Mouse (Mus musculus): ENCODE results near the gene Sprtn.

Sprtn gene

DNA sequence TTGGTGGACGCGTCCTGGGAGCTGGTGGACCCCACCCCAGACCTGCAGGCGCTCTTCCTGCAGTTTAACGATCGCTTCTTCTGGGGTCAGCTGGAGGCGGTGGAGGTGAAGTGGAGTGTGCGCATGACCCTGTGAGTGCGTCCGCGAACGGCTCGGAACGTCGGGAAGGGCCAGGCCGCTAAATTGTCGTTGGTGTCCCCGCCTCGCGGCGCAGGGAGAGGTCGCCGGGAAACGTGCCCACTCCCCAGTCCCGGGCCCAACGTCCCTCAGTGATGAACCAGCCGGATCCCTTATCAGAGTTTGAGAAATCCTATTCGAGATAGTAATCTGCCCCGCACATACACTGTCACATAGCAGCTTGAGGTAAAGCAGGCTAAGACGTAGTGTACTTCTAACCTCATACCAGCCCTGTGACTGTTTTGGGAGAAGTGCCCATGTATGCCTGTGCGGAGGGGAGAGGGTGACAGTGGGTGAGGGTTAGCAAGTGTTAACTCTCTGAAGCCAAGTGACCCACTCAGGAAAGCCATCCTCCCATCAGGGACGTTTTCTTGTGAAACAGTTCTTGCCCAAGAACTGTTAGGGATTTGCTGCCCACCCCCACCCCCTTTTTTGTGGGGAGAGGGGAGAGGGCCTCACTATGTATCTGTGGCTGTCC lies 692 bp downstream of the Sprtn start:
- ATAC-seq (ENCODE audit: insufficient number of reproducible peaks, low FRiP score, low TSS enrichment), result no peak

DNA sequence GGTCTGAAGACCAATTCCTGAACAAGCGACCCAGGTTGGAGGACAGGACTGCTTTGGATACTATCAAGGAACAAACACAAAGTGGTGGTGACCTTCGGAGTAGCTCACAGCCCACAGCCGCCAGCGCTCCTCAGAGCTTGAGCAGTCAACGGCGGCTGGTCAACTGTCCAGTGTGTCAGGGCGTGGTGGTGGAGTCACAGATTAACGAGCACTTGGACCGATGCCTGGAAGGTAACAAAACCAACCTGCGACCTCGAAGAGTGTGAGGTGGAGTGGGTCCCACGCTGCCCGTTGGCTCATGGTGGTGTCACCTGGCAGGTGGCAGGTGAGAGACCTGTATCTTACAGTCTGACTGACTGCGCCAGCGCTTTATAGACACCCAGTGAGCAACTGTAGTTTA lies 5.5 kb downstream of the Sprtn start:
- no peak for ATAC-seq (ENCODE audit: insufficient number of reproducible peaks, low FRiP score, low TSS enrichment)

DNA sequence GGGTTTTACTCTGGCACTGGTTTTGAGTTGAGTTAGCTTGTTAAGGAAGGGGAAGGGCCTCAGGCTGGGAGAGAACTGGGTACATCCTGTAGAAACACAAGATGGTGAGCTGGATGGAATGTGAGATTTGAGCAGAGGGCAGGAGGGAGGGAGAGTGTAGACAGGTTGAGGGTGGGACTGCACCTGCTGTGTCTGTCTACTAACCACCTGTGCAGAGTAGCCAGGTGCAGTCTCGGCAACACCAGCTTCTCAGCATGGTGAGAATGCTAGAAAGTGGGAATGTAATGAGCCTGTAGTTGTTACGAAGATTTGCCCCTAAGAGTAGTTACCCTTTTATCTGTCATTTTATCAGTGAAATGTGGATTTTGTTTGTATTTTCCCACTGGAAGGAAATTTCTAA lies 7.8 kb downstream of the Sprtn start:
- ATAC-seq (ENCODE audit: insufficient number of reproducible peaks, low FRiP score, low TSS enrichment), result no peak

DNA sequence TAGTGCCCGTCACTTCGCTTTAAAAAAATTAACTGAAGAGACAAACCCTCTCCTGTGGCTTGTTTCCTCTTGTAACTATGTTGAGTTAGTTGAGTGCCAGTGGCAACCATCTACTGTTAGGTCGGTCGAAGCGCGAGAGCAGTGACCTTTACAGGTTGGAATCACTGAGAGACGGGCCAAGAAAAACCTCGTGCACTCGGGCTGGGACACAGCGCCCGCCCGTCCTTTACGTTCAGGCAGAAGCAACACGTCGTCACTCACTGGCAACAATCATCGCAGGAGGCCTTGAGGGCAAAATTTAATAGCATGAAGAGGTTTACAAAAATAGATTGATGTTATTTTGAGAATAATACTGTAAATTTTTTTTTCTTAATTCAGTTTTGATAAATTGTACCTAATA lies 12.2 kb downstream of the Sprtn start:
- no peak for ATAC-seq (ENCODE audit: insufficient number of reproducible peaks, low FRiP score, low TSS enrichment)

DNA sequence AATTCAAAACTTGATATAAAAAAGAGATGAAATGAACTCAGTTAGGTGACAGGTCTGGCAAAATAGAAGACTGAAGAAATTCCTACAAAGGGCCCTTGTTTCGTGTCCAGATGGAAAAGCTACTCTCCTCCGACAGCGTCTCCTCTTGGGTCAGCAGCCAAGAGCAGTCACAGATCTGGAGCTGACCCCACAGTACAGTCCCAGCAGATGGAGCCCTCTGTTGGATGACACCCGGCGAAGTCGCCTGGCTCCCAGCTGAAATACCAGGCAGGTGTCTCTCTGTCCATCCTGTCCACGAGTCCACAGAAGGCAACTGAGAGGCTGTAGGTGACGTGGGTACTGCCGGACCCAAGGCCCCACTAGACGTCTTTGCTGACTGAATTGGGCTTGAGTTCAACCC lies 12.7 kb downstream of the Sprtn start:
- ATAC-seq (ENCODE audit: insufficient number of reproducible peaks, low FRiP score, low TSS enrichment), result peak; percentile 86

DNA sequence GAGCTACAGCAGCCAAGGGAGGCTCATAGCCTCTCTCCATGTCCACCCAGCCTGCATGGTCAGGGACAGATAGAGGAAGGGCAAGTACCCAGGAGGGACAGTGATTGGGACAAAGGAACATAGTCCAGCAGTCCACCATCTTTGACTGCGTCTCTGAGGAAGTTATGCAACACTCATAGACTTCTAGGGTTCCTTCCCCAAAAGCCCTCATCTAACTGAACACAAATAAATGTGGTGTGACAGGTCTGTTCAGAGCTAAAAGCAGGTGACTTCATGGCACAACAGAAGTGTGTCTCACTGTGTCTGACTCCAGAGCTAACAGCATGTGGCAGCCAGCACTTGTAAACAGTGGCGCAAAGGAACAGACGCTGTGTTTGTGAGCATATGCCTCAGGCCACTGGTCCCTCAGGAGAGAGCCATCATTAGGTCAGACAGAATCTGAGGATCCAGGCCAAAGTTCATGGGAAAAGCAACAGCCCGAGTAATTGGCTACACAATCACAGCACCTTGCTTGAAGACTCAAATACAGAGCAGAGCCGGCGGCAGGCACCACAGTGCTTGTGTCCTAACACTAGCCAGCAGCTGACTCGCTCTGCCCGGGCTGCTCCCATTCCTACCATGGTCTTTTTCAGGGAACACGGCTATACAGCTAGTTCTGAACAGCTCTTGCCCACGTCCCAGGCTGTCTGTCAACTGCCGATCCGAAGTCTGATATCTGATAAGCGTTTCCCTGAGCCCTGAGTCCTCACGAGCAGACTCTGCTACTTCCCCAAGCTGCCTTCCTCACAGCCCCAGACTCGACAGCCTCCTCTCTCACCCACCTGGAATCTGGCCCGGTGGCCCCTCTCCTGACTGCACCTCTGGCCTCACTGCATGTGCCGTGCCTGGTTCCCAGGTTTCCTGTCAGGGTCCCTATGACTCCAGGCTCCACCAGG lies 14.5 kb downstream of the Sprtn start:
- no peak for ATAC-seq (ENCODE audit: insufficient number of reproducible peaks, low FRiP score, low TSS enrichment)

DNA sequence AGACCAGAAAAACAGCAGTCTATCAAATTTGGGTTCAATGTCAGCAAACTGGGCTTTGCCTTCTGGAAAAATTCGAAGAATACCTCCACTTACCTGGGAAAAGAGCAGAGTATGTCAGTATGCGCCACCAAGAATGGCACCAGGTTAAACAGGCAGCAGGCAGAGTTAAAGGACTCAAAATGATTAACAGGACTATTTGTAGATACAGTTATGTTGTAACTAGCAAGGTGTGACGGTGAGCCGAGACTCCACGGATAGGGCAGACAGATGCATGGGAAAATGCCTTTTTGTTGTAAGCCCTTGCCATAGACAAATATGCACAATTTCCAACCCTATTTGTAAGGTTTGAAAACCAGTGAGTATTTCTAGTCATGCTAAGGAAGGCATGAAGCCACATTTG lies 16.4 kb downstream of the Sprtn start:
- no peak for ATAC-seq (ENCODE audit: insufficient number of reproducible peaks, low FRiP score, low TSS enrichment)

DNA sequence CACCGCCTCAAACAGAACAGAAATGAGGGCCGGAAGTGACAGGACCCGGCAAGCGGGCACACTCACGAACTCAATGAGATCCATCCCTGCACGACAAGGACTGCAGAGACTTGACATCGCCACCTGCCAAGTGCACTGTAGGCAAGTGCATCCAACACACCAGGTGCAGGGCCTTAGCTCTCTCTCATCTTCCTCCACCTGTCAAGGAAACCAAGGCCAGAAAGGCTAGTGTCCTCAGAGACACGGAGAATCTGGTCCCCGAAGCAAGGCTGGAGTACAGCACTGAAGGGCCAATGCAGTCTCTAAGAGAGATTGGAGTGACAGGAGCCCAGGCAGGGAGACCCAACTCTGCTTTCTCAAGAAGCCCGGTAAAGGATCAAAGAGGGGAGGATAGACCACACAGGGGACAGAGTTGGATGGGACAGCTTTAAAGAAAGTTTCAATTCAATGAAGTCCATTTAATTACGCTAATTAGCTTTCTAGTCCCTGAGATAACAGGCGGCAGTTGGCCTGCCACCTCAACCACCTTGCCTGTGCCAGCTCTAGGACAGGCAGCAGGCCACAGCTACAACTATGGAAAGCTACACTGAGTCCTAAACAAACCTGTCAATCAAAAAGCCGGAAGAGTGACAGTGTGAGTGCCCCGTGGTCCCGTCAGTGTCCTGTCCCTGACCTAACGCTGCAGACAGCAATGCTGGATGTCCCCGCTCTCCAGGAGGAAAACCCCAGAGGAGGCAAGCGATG lies 20.2 kb downstream of the Sprtn start:
- no peak for ATAC-seq (ENCODE audit: insufficient number of reproducible peaks, low FRiP score, low TSS enrichment)

DNA sequence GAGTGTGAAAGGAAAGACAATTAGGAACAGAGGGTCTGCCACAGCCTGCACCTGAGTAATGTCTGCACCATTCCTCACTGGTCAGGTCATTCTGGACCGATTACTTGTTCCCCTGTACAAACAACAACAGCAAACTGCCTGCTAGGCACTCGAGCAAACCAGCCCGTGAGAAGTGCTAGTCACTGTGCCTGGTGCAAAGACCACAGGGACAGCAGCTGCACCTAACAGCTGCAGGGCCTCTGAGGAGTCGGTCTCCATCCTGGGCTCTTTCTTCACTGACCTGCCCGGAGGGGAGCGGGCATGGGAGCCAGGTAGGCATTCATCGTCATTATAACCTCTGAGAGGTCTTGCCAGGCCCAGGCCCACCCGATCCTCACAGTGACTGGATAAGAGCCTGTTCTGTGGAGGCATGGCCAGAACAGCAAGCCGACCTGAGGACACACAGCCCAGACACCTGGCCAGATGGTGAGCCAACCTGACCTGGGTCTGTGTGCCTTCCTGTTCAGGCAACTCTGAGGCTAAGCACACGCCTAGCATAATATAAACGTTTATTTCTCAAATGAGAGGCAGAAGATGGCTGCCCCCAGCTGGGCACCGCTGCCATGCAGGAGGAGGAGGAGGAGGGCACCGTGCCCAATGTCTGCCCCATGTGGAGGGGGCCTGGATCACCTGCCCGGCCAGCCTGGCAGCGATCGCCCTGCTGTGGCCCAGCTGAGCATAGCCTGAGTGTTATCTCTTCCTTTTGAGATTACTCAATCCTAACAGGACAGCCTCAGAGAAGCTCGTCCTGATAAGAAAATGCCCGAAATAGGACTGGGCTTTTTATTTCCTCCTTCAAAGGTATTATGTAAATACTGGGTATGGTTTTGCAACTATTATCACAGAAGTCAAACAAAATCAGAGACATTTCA lies 23.9 kb downstream of the Sprtn start:
- no peak for ATAC-seq (ENCODE audit: insufficient number of reproducible peaks, low FRiP score, low TSS enrichment)

DNA sequence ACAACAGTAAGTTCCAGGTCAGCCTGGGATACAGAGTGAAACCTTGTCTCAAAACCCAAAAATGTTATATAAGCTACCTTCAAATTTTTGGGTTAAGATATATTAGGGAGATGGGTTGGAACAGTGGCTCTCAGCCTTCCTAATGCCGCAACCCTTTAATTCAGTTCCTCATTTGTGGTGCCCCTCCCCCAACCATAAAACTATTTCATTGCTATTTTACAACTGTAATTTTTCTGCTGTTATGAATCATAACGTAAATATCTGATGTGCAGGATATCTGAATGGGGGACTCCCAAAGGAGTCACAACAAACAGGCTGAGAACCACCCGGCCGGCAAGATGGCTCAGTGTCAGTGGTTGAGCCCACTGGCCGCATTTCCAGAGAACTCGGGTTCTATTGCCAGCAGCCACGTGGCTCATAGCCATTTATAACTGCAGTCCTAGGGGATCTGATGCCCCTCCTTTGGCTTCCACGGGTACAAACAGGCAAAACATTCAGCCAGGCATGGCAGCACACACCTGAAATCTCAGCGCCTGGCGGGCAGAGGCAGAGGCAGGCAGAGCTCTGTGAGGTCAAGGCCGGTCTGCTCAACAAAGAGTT lies 24.9 kb downstream of the Sprtn start:
- ATAC-seq (ENCODE audit: insufficient number of reproducible peaks, low FRiP score, low TSS enrichment), result no peak

DNA sequence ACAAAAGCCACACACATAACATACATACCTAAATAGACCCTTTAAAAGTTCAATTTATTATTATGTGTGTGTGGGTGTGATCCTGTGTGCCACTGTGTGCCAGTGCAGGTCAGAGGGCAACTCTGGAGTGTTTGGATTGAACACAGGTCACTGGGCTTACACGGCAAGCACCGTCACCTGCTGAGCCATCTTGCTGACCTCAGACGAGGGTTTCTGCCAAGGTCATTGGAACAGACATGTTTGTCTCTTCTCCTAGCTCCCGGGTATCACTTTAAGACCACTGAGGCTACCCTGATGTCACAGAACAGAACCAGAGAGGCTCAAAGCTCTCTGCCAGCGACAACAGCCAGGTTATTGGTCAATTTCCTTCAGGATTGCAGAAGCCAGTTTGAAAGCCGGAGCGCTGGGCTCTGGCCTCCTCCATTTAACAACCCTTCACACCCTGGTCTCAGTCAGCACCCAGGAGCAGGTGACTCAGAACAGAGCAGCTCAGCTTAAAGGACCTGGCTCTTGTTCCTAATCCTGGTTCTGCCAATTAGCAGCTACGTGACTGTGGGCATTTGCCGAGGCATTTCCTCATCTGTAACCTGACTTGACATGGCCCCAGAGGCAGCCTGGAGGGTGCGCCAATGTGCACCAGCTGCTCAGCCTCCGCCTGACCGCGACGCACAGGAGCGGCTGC lies 26.4 kb downstream of the Sprtn start:
- ATAC-seq (ENCODE audit: insufficient number of reproducible peaks, low FRiP score, low TSS enrichment), result no peak

DNA sequence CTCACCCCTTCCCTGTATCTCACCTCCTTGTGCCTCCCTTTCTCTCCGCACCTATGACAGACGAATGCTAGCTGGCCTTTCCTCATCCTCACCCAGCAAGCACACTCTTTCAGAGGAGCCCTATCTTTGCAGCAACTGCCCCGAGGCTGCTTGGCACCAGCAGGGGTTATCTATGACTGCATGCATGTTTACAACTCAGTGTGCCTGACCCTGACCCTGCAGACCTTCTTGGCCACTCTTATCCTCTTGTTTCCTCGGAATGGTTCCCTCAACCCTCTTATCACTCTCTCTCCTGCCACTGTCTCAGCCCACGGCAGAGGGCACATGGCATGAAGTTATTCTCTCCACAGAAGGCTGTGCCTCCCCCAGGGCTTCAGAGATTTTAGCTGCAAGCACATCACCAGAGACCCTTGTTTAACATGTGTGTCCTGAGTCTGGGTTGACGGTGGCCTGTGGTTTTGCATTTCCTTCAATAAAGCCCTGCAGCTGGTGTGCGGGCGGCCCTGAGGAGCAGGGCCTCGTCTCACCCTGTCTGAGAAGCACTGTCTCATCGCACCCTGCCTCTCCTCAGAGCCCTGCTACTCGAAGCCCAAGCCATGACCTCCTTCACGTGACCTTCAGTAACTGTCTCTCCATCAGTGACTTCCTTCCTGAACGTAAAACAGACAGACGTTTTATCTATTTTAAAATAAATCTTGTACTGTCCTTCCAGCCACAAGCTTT lies 28.0 kb downstream of the Sprtn start:
- no peak for ATAC-seq (ENCODE audit: insufficient number of reproducible peaks, low FRiP score, low TSS enrichment)

DNA sequence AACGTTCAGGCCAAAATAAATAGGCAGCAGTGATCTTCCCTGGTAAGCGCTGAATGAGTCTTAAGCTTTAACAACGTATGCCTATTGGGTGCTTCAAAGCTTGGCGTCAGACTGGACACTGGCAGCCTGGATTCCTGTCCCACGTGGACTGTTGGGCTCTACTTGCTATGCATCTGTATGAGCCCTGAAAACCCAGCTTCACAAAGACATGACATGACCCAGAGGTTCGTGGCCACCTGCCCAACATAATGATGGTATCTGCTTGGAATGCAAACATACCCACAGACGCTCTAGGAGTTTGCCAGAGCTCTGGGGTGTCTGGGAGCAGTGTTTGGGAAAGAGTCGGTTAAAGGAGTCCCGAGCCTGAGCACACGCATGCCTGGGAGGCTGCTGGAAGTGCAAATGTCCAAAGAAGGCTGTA lies 28.7 kb downstream of the Sprtn start:
- ATAC-seq (ENCODE audit: insufficient number of reproducible peaks, low FRiP score, low TSS enrichment), result no peak

DNA sequence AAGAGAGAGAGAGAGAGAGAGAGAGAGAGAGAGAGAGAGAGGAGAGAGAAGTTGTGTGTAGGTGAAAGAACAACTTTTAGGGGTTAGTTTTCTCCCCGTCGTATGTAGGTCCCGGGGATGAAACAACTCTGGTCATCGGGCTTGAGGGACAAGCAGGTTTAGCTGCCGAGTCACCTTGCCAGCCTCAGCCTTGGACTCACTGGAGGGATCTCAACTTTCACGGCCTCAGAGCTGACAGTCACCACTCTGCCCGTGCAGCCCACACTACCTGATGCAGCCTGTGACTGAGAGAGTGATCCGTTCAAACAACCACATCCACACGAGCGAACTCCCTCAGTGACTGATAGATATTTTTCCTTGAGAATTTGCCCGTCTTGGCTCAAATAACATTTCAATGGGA lies 31.3 kb downstream of the Sprtn start:
- ATAC-seq (ENCODE audit: insufficient number of reproducible peaks, low FRiP score, low TSS enrichment), result no peak

DNA sequence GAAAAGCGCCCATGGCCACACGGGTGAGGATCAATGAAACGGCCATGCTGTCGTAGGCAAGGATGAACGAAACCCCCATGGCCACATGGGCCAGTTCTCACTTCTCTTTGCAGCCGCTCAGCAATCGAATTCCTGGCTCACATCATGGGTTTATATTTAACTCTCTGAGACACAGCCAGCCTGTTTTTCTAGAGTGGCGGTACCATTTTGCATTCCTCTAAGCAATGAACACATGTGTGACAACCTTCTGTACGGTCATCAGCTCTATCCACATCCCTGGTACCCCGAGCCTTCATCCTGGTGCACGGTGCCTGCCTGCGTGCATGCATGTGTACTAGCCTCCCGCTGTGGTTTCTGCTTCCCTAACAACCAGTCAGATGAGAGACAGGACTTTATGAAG lies 32.4 kb downstream of the Sprtn start:
- no peak for ATAC-seq (ENCODE audit: insufficient number of reproducible peaks, low FRiP score, low TSS enrichment)

DNA sequence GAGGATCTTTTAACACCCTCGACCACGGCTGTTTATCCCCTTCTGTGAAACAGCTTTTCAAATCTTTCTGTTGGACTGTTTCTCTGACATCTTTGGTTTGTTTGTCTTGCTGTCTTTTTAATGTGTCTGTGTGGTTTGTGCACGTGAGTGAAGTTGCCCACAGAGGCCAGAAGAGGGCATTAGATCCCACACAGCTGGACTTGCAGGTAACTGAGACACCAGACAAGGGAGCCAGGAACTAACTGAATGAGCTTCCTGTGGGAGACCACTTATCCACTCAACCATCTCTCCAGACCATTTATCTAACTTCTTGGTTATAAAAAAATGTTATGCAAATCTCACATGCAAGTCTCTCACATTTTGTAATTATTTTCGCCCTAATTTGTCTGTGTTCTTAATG lies 33.0 kb downstream of the Sprtn start:
- ATAC-seq (ENCODE audit: insufficient number of reproducible peaks, low FRiP score, low TSS enrichment), result no peak

DNA sequence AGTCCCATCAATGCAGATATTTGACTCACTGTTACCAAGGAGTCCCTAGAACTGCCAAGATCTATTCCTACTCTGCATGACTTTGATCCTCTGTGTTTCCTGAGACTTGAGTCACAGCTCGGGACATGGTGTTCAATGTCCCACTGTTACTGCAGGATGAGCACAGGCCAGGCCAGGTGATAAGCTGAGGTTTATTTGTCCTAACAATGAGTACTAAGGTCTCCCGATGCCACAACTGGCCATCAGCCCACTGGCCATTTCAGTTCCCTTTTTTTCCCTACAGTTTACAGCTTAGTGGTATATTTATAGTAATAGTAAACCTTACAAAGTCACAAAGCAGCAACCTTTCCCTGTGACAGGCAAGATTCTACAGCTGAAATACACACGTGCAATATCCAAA lies 34.7 kb downstream of the Sprtn start:
- ATAC-seq (ENCODE audit: insufficient number of reproducible peaks, low FRiP score, low TSS enrichment), result no peak

DNA sequence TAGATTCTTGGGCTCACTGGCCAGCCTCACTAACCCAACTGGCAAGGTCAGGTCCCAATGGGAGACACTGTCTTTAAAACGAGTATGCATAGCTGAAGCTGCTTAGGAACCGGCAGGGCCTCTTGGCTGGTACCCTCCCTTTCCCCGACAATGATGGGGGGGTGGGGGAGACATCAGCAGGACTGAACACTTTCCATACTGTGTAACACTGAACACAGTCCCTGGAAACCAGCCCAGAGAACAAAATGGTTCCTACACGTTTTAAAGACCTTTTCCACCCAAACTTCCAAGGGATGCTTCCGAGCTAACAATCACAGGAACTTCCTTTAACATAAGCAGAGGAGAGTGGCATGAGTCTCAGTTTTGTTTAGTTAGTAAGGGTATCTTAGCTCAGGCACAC lies 37.4 kb downstream of the Sprtn start:
- no peak for ATAC-seq (ENCODE audit: insufficient number of reproducible peaks, low FRiP score, low TSS enrichment)

DNA sequence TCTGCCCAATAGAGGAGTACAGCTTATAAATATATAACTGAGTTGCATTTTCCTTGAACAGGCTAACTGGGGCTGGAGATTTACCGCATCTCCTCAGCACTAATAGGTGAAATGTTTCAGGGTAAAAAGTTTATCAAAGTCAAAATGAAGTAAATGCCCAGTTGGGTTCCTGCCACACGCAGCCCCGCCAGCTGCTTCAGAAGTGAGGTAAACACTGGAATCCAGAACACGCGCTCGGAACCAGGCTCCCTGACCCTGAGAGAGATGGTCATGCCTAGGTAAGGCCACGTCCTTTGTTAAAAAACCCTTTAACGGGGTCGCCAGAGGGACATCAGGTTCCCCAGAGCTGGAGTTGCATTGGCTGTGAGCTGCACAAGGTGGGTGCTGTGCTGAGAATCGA lies 39.0 kb downstream of the Sprtn start:
- ATAC-seq (ENCODE audit: insufficient number of reproducible peaks, low FRiP score, low TSS enrichment), result no peak

Data from cerebellum, adult (tissue).